Mouse (Mus musculus) lung, adult 2 months (tissue): ENCODE measurements around the gene Med7.

Experiments used
- CTCF ChIP-seq: fragments of 200-500 bp; IDR thresholded peaks from 2 replicates; pipeline ENCODE4 v1.5.1; 2011; ENCODE audit warnings: mild to moderate bottlenecking, low read length, control low read depth; ENCODE audit not compliant: insufficient read depth
- POLR2A ChIP-seq: fragments of 200-500 bp; IDR thresholded peaks from 2 replicates; pipeline ENCODE4 v1.6.1; 2011; ENCODE audit warnings: low read depth, mild to moderate bottlenecking, control low read depth, low read length, borderline replicate concordance; ENCODE audit errors: extremely low read depth

- TF ChIP-seq CTCF = no peak
- no peak for TF ChIP-seq POLR2A
These were observed 9.4 kb downstream of the Med7 start for GRCm38 (mm10) chr11:46446150-46446549.
